Mouse (Mus musculus) brain, embryonic 18.5 days (tissue): ENCODE measurements around the gene Tor1b.
"Not testable (repeated sequence)": the region's sequence is repeated elsewhere in the genome, so short reads cannot be mapped to it uniquely, and the experiment has no call there.

Experiments
- DNase-seq: peaks from one replicate; pipeline ENCODE4 v3.0.0-alpha.2; 2012; ENCODE audit warnings: low read depth, low spot score

Gene Tor1b

GRCm38 (mm10) chr2:30952824-30953490, at the start of gene Tor1b:
TSS of gene Tor1b (plus strand) at chr2:30952959.
- peak; percentile 78 for DNase-seq

- no peak for DNase-seq
These were observed 48.5 kb upstream of the Tor1b start for GRCm38 (mm10) chr2:30904231-30904630.

- no peak for DNase-seq
These were observed 47.8 kb upstream of the Tor1b start for GRCm38 (mm10) chr2:30904991-30905390.

- DNase-seq: no peak
These were observed 46.9 kb upstream of the Tor1b start for GRCm38 (mm10) chr2:30905906-30906305.

- no peak for DNase-seq
These were observed 46.1 kb upstream of the Tor1b start for GRCm38 (mm10) chr2:30906641-30907040.

- no peak for DNase-seq
These were observed 40.4 kb upstream of the Tor1b start for GRCm38 (mm10) chr2:30912291-30912773.

GRCm38 (mm10) chr2:30913022-30913421, 39.7 kb upstream of the Tor1b start:
- no peak for DNase-seq

GRCm38 (mm10) chr2:30914836-30915235, 37.9 kb upstream of the Tor1b start:
- no peak for DNase-seq

GRCm38 (mm10) chr2:30915376-30915775, 37.4 kb upstream of the Tor1b start:
- no peak for DNase-seq

GRCm38 (mm10) chr2:30915933-30916332, 36.8 kb upstream of the Tor1b start:
- not testable (repeated sequence) for DNase-seq

- no peak for DNase-seq
These were observed 35.1 kb upstream of the Tor1b start for GRCm38 (mm10) chr2:30917649-30918048.

GRCm38 (mm10) chr2:30918126-30918525, 34.6 kb upstream of the Tor1b start:
- no peak for DNase-seq

- no peak for DNase-seq
These were observed 33.9 kb upstream of the Tor1b start for GRCm38 (mm10) chr2:30918780-30919329.

GRCm38 (mm10) chr2:30920216-30920615, 32.5 kb upstream of the Tor1b start:
- no peak for DNase-seq

GRCm38 (mm10) chr2:30923099-30923498, 29.7 kb upstream of the Tor1b start:
- no peak for DNase-seq

- no peak for DNase-seq
These were observed 27.6 kb upstream of the Tor1b start for GRCm38 (mm10) chr2:30925181-30925580.

GRCm38 (mm10) chr2:30926381-30926780, 26.4 kb upstream of the Tor1b start:
- no peak for DNase-seq

- DNase-seq: no peak
These were observed 25.5 kb upstream of the Tor1b start for GRCm38 (mm10) chr2:30927151-30927781.

- no peak for DNase-seq
These were observed 24.7 kb upstream of the Tor1b start for GRCm38 (mm10) chr2:30927844-30928628.

- no peak for DNase-seq
These were observed 23.8 kb upstream of the Tor1b start for GRCm38 (mm10) chr2:30928893-30929482.

- peak; percentile 65 for DNase-seq
These were observed 23.2 kb upstream of the Tor1b start, which contains the start of gene Ptges for GRCm38 (mm10) chr2:30929483-30930045. TSS of gene Ptges (minus strand) at chr2:30929863.
